Mouse (Mus musculus) ES-Bruce4 (cell line): ENCODE measurements around the gene Pex16. TPM values are rescaled to one million over a fixed set of nuclear protein-coding genes. Genes with fewer than 3 reads are reported as not detected.
A peak's percentile ranks its signal among the peaks of the same experiment; 100 is the strongest.
"Not testable (repeated sequence)": the region's sequence is repeated elsewhere in the genome, so short reads cannot be mapped to it uniquely, and the experiment has no call there.

Experiments
- H3K27ac ChIP-seq: 2 replicates; pipeline ENCODE4 v1.5.1; 2012; ENCODE audit warnings: low read length, inconsistent platforms; ENCODE audit not compliant: insufficient read depth
- H3K27me3 ChIP-seq: 2 replicates; pipeline ENCODE4 v1.6.1; 2012; ENCODE audit warnings: mild to moderate bottlenecking, low read length, inconsistent platforms; ENCODE audit not compliant: control insufficient read depth, poor library complexity, insufficient read depth, severe bottlenecking
- H3K36me3 ChIP-seq: 2 replicates; pipeline ENCODE4 v1.6.1; 2012; ENCODE audit warnings: inconsistent platforms, mild to moderate bottlenecking, low read length, moderate library complexity; ENCODE audit not compliant: control insufficient read depth, poor library complexity, insufficient read depth, severe bottlenecking
- H3K4me1 ChIP-seq: one replicate; pipeline ENCODE4 v1.8.1; 2011; ENCODE audit warnings: low read length; ENCODE audit not compliant: control insufficient read depth, insufficient read depth
- H3K4me3 ChIP-seq: 2 replicates; pipeline ENCODE4 v1.5.1; 2011; ENCODE audit warnings: low read depth, mild to moderate bottlenecking, low read length
- H3K9ac ChIP-seq: 2 replicates; pipeline ENCODE4 v1.6.1; 2012; ENCODE audit warnings: low read depth, mild to moderate bottlenecking, inconsistent platforms; ENCODE audit not compliant: poor library complexity, severe bottlenecking
- H3K9me3 ChIP-seq: replicated peaks from 2 replicates; pipeline ENCODE4 v1.6.1; 2012; ENCODE audit warnings: mild to moderate bottlenecking, low read length, inconsistent platforms; ENCODE audit not compliant: control insufficient read depth, poor library complexity, insufficient read depth, severe bottlenecking
- CTCF ChIP-seq: IDR thresholded peaks from one replicate; pipeline ENCODE4 v1.8.1; 2011; ENCODE audit warnings: low read depth, low read length
- EP300 ChIP-seq: IDR thresholded peaks from 2 replicates; pipeline ENCODE4 v1.6.1; 2011; ENCODE audit warnings: low read depth, low read length; ENCODE audit not compliant: insufficient read depth
- POLR2A ChIP-seq: IDR thresholded peaks from one replicate; pipeline ENCODE4 v1.8.1; 2011; ENCODE audit warnings: low read length; ENCODE audit not compliant: insufficient read depth
- polyA plus RNA-seq: library from polyadenylated mRNA; stranded (reverse); fragments of >200 nt; gene quantifications from 2 replicates; pipeline ENCODE4 v1.2.4, GENCODE M21; 2011; ENCODE audit warnings: low read depth; ENCODE audit not compliant: missing spikeins, insufficient read depth, insufficient read length

Pex16 gene
- polyA plus RNA-seq, 1 experiment: 7.9 TPM

- Histone ChIP-seq H3K9ac (no peak overlapping the region), H3K4me3 (0 out of 2 replicates have a peak overlapping the region, but pooled peaks have one; percentile 0), H3K27ac (no peak overlapping the region), H3K9me3 (no peaks in the 10 kb centered on the region), H3K27me3 (no peaks in the 10 kb centered on the region), H3K36me3 (no peaks in the 10 kb centered on the region), H3K4me1 (no peaks in the 10 kb centered on the region)
- TF ChIP-seq CTCF: no peak
- TF ChIP-seq EP300: no peak
- no peak for TF ChIP-seq POLR2A
Observed at GRCm38 (mm10) chr2:92391703-92392317, 17.3 kb downstream of the Pex16 start.

DNA sequence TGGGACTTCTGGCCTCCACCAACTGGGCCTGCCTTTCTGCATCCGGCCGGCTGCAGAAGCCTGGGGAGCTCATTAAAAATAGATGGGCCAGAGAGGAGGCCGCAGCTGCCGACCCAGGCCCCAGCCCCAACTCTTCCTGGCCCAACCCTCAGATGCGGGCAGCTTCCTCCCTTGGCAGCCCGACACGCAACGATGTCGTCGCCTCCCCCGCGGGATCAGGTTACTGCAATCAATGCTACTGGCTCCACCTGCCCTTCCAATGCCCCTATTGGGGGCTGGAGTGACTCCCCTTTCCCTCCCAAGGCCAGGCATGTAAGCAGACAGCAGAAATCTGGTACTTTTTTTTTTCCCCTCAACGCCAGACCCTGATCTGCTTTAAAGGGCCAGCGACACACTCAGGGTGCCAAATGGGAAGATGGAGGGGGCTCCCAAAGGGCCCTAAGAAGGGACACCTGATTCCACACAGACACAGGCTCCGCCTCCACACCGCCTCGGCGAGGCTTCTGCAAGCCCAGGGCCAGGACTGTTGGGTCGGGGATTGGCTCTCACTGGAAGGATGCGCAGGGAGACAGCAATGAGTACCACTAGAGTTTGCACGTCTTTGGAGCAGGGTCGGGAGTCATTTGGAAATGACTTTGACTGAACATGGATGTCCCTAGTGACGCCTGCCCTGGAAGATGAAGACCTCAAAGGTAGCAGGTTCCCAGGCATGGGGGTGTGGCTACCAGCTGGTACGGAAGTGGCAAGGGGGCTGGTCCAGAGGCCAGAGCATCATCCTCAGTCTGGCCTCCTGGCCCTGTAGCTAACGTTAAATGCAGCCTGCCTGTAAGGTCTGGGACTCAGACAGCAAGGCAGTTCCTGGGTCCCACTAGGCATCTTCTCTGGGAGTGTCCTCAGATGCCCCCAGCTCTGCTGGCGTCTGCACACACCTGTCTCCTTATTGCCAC, 18.1 kb downstream of the Pex16 start:
- H3K4me3 ChIP-seq: 0 out of 2 replicates have a peak overlapping the region, but pooled peaks have one; percentile 0
- TF ChIP-seq EP300 (no peak), POLR2A (no peak), CTCF (no peak)
- H3K36me3 ChIP-seq: no peaks in the 10 kb centered on the region
- H3K27me3 ChIP-seq: no peaks in the 10 kb centered on the region
- H3K9me3 ChIP-seq: no peaks in the 10 kb centered on the region
- no peaks in the 10 kb centered on the region for H3K4me1 ChIP-seq
- H3K9ac ChIP-seq: no peak overlapping the region
- no peak overlapping the region for H3K27ac ChIP-seq

GRCm38 (mm10) chr2:92395535-92395934, 21.1 kb downstream of the Pex16 start:
- H3K27me3 ChIP-seq: no peaks in the 10 kb centered on the region
- TF ChIP-seq CTCF (no peak), EP300 (no peak), POLR2A (no peak)
- H3K27ac ChIP-seq: no peak overlapping the region
- H3K36me3 ChIP-seq: no peaks in the 10 kb centered on the region
- H3K9ac ChIP-seq: no peak overlapping the region
- no peaks in the 10 kb centered on the region for H3K9me3 ChIP-seq
- H3K4me3 ChIP-seq: no peak overlapping the region
- no peaks in the 10 kb centered on the region for H3K4me1 ChIP-seq

DNA sequence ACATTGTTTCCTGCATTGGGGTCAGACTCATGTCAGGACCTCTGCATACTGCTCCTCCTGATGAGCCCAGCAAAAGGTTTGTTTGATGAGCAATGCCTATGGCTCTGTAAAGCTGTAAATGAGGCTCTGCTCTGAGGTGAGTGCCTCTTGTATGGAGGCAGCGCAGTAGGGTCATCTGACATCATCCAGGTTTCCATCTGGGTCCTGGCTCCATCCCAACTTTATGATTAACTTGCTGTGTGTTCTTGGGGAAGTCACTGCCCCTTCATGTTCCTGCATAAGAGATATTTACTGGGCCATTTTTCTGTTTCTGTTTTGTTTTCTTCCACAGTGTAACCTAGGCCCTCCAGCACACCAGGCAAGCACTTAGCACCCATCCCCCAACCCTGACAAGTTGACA, 23.0 kb downstream of the Pex16 start:
- Histone ChIP-seq H3K27ac (no peak overlapping the region), H3K4me3 (no peak overlapping the region), H3K4me1 (peaks cover 2% of the 10 kb centered on the region), H3K36me3 (no peaks in the 10 kb centered on the region), H3K9ac (no peak overlapping the region), H3K27me3 (no peaks in the 10 kb centered on the region), H3K9me3 (no peaks in the 10 kb centered on the region)
- TF ChIP-seq CTCF (no peak), POLR2A (no peak), EP300 (no peak)

DNA sequence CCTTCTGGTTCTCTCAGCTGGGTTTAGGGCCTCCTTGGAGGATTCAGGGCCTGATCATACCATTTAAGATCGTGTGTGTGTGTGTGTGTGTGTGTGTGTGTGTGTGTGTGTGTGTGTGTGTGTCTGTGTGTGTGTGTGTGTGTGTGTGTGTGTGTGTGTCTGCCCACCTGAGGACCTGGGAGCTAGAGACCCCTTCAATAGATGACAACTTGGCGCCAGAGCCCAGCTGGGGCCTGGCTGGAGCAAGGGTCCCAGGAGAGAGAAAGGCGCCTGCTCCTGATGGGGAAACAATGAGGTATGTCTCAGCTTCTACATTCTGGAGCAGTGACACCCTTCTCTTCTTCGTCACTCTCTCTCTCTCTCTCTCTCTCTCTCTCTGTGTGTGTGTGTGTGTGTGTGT, 25.4 kb downstream of the Pex16 start:
- not testable (repeated sequence) for H3K36me3 ChIP-seq, H3K27me3 ChIP-seq, H3K27ac ChIP-seq, H3K9me3 ChIP-seq, H3K4me1 ChIP-seq, H3K9ac ChIP-seq, H3K4me3 ChIP-seq

- TF ChIP-seq CTCF (no peak), POLR2A (no peak), EP300 (no peak)
- no peak overlapping the region for H3K27ac ChIP-seq
- peaks cover 2% of the 10 kb centered on the region for H3K4me1 ChIP-seq
Observed at GRCm38 (mm10) chr2:92400682-92401081, 26.2 kb downstream of the Pex16 start.

More at GRCm38 (mm10) chr2:92400682-92401081, 26.2 kb downstream of the Pex16 start:
- H3K9ac ChIP-seq: peak overlapping the region; percentile 87
- H3K27me3 ChIP-seq: no peaks in the 10 kb centered on the region
- no peaks in the 10 kb centered on the region for H3K9me3 ChIP-seq
- peak overlapping the region; percentile 85 for H3K4me3 ChIP-seq
- H3K36me3 ChIP-seq: no peaks in the 10 kb centered on the region
